Mouse (Mus musculus) lung, postnatal 14 days (tissue): ENCODE results near the gene Lrrk1.

Source experiments
- DNase-seq: peaks from one replicate; pipeline ENCODE4 v3.0.0; 2021

Gene Lrrk1

GRCm38 (mm10) chr7:66384213-66384612 lies 3.9 kb downstream of the Lrrk1 start:
- DNase-seq: no peak

DNA sequence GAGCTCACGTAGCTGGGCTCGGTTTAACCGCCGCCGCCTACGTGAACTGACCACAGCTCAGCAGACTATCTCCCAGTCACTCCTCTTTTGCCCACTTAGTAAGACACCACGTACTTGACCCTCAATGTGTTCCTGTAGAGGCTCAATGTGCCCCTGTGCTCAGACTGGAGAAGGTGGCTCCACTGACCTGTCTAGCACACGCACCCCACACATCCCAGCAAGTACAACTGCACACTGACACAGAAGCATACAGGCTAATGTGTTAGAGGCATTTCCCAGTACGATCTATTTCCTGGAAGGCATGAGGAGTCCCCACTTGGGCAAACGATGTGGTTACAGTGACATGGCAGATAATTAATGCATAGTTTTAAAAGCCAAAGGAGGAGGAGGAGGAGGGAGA lies 11.6 kb downstream of the Lrrk1 start:
- DNase-seq: no peak

- DNase-seq: no peak
Observed at GRCm38 (mm10) chr7:66375736-66376135, 12.4 kb downstream of the Lrrk1 start.

DNA sequence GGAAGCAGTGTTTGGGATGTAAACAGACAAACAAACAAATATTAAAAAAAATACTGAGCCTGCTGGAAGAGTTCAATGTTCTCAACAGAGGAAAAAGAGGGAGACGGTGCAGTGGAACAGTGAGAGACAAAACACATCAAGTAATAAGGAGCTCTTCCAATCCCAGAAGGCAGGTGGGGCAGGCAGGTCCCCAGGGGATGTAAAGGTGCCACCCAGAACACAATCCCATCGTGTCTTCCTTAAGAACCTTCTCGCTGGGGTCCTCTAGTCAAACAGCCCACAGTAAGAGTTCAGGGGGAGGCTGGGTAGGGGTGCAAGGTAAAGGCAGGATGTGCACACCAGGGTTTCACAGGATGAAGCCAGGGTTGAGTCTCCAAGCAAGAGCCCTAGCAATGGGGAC lies 14.8 kb downstream of the Lrrk1 start:
- no peak for DNase-seq

DNA sequence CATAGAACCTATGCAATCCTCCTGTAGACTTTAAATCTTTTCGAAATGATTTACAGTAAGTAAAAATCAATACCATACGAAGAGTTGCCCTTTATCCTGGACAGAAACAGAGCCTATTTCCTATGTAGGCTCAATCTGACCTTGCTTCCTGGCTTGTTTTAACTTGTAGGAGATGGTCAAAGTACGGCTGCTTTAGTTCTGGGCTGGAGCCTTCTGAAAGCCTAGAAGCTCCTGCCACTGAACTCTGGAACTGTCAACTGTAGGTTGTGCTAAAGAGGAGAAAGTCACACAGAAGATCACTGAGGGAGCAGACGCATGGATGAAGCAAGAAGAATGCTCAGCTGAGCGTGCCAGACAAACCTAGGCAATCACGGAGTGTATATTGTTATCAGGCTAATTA lies 17.2 kb downstream of the Lrrk1 start:
- DNase-seq: no peak

DNA sequence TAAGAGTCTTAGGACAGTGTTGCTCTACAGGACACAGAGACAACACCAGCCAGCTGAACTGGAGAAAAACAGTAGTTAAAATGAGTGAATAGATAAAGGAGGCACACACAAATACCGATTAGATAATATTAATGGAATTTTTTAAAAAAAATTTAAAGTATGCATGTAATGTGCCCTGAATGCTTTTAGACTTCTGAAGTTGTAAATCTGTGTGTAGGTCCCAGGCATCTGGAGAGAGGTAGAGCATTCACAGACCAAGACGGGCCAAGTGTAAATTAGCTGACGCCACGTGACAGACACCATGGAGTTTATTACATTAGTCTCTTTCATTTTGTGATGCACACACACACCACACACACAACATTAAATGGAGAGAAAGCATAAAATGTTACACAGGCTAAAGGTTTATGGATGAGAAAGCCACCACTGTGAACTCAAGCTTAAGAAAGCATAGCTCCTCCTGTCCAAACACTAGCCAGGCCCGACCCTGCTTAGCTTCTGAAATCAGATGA lies 18.2 kb downstream of the Lrrk1 start:
- no peak for DNase-seq

- no peak for DNase-seq
Observed at GRCm38 (mm10) chr7:66369071-66369933, 18.8 kb downstream of the Lrrk1 start.

GRCm38 (mm10) chr7:66365904-66366303 lies 22.2 kb downstream of the Lrrk1 start, which contains the start of gene Gm10974:
Gm10974 (plus strand) TSS chr7:66365905.
- peak; percentile 49 for DNase-seq

DNA sequence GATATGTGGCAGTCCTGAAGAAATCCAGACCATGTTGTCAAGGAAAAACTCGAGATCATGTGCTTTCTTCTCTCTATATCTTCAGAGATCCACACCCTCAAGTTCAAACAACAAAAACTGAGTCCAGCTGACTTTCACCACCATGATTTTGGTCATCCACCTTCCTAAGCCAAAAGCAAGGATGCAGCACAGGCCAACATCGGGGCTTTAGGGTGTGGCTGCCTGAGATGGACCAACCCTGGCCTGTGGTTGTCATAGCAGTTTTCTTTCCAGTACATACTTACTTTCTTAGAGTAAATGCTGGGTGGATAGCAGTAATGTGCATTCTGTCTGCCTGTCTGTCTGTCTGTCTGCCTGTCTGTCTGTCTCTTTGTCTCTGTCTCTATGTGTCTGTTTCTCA lies 22.7 kb downstream of the Lrrk1 start:
- no peak for DNase-seq

DNA sequence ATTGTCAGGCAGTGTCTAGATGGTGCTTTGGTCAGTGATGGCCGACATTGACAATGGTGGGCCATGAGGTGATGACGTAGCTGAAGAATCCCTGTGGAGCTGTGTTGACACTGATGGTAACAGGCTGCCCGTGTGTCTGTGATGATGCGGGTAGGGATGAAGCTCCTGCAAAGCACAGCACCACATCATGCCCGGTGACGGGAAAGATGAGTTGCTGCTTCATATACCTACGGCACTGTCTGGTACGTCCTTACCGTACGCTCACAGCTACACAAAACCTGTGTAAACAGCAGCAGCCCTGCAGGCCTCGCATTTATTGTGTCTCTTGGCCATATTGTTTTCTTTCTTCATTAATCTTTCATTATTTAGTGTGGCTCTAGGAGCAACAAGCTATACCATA lies 23.7 kb downstream of the Lrrk1 start:
- no peak for DNase-seq

DNA sequence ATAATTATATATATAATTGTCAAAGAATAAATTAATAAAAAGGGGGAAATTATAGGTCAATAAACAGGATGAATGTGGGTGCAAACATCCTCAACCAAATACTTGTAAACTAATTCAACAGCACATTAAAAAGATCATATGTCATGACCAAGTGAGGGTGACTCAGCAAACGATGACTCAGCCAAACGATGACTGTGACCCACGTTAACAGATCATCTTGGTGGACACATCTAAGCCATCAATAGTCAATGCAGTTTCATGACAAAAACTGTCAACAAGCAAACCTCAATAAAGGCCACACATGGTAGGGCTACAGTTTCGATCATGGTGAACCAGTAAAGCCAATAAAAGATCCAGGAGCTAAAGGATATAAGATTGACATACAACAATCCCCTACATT lies 29.1 kb downstream of the Lrrk1 start:
- no peak for DNase-seq

- no peak for DNase-seq
Observed at GRCm38 (mm10) chr7:66358461-66358860, 29.7 kb downstream of the Lrrk1 start.

DNA sequence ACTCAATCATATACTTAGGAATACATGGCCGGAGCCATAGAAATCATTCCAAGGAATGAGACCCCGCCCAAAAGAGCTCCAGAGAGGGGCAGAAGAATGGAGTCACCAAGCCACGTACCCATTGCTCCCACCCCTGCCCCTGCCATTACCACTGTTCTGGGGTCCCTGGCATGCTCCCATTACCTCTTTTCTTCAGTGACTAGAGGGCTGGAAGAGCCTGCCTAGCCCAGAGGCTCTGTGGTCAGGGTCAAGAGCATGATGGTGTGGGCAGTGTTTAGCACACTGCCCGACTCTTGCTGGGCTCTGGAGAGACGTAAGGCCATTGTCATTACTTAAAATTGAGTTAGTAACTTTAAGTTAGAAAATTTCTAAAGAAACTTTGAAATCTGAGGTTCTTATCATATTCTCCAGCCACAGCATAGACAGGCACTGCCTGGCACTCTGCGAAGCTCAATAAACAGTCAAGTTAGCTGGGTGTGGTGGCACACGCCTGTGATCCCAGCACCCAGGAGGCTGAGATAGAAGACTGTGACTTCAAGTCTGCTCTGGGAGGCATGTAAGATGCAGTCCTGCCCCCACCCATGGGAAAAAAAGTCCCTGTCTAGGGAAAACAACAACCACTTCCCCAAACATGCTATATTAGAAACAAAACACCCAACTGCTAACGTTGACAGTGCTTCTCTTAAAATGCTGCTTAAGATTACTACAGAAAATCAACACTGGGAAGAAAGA lies 32.2 kb downstream of the Lrrk1 start:
- no peak for DNase-seq

DNA sequence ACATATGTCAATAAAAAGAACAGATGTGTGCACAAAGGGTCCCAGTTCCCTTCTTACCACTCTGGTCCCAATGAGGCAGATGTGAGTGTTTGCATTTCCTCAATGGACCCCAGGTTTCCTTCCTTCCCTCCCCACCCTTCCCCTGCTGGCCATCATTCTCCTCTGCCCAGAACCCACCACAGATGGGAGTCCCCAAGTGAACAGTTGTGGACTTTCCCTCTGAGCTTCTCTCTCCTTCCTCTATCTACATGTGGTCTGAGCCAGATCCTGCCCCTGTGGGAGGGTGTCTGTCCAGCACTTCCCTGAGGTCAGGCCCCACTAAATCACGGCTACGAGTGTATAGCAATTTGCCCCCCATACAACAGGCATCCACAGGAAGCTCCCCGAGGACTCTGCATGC lies 33.2 kb downstream of the Lrrk1 start:
- DNase-seq: no peak

- DNase-seq: no peak
Observed at GRCm38 (mm10) chr7:66351074-66351473, 37.1 kb downstream of the Lrrk1 start.

GRCm38 (mm10) chr7:66349670-66350069 lies 38.5 kb downstream of the Lrrk1 start:
- no peak for DNase-seq

DNA sequence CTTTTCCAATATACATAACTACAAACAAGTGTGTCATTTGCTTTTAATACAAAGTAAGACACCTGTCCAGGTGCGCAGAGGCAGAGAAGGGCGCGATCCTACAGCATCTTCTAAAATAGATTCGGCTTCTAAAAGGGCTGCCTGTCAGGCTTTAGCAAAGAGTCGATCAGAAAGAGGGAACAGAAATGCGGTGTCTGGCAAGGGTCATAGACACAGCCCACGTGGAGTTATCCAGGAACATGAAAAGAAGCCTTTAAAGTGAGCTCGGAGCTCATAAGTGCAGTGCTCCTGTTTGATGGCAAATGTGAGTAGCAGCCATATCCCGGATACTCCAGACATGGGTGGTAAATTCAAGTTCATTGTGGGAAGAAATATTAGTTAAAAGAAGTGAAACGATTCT lies 39.6 kb downstream of the Lrrk1 start:
- no peak for DNase-seq

DNA sequence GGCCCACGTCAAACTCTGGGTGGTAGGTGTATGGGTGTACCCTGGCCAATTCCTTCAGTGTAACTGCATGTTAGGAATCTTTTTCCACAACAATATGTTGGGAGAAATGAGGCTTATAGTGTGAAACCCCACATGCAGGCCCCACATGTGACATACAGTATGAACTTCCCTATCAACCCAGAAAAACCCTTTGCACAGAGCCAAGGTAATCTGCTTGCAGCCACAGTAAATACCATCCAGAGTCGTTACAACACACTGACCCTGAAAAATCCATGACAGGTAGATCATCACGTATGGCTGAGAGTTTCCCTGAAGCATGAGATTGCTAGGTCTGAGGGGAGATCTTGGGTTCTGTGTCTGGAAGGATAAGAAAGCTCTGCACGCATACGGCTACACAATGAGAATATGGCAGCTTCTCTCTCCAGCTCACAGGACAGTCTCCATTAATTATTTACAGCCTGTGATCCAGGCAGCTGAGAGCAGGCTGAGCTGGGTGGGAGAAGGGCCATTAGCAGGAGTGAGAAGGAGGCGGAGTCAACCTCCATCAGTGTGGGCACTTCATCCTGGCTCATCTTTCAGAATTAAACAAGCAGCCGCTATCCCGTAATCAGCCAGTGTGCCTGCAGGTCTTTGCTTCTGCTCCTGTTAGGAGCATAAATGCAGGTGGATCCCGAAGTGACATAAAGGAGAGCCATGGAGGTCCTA lies 41.0 kb downstream of the Lrrk1 start:
- DNase-seq: no peak

DNA sequence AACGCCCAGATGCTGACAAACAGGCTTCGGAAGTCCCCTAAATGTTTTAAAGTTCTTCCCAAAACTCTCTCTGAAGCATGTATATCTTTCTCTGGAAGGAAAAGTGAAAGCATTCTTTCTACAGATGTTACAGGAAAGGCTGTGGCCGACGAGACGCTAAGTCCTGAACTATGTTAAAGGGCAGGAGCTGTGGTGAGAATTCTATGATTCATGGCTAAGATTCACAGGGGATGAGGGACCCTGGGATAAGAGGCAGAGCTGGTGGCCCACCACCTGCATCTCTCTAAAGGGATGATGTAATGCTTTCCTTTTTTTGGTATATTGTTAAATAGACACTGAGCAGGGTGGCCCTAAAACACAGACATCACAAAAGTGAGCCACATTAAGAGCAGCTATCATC lies 44.8 kb downstream of the Lrrk1 start:
- DNase-seq: no peak

DNA sequence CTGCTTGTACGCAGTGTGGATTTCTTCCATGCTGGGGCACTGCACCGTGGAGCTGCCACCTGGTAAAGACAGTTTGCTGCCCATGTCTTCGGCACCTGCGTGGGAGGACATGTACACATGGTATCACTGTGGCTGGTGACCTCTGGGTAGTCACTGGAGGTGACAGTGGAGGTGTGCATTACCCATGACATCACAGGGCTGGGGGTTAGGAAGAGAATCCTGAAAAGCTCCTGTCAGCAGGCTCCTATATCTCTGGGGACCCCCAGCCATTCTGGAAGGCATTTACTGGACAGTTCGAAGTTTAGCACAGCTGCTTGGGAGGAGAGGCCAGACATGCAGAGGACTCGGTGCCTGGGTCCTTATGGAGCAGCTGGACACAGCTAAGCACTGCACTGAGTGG lies 45.3 kb downstream of the Lrrk1 start:
- no peak for DNase-seq

- peak; percentile 84 for DNase-seq
Observed at GRCm38 (mm10) chr7:66342323-66342722, 45.8 kb downstream of the Lrrk1 start.

- DNase-seq: no peak
Observed at GRCm38 (mm10) chr7:66340044-66340443, 48.1 kb downstream of the Lrrk1 start.

DNA sequence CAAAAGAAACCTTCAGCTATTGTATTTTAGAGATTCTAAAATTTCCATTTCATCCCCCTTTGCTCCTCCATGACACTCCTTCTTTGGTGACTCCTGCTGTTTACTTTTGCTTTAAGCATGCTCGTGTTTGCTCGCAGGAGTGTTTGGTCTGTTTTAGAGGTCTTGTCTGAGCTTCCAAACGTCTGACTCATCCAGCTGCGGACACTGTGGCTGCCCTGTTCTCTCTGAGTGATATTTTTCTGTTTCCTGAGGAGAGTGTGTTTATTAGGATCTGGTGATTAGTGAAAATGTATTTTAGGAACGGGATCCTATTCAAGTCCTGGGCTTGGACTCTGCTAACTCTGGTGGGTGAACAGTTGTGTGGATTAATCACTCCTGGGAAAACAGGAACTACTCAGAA lies 48.5 kb downstream of the Lrrk1 start:
- peak; percentile 51 for DNase-seq
